13 mouse cellular contexts compared by ENCODE assay signal in the genomic region with DNA sequence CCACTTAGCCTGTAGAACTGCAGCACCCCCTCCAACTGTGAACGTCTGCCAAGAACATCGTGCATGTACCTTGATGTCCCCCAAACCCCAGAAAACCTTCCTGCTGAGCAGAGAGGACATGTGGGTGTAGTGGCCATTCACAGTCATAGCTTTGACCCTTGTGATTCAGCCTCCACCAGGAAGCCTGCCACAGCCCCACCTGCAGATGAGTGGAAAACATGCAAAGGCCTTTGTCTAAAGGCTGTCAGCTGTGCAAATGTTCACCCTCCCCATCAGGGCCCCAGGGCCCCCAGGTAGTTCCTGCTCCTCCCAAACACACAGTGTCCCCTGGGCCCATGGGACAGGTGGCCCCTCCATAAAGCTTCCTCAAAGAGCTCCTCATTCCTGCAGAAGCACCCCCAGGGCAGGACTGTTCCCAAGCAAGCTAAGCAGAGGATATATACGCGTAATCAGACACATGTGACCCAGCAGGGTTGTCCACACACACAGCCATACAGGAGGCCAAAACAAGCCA. TPM values are rescaled to one million over a fixed set of nuclear protein-coding genes. Genes with fewer than 3 reads are reported as not detected.
DNase-seq lines count a peak whose midpoint lies in the region; ATAC-seq and TF ChIP-seq lines count a peak whose summit lies in the region.
"Had no signal": no experiment of that assay in that cellular context is flagged by ENCODE, and none has a peak within 500 bp of the region (broad histone marks: within the 10 kb centered on the region; RNA-seq: fewer than 3 reads in every experiment).

No protein-coding gene starts in this region.

- no peak for ATAC-seq in forebrain, embryonic 12.5 days (ENCODE audit: low FRiP score)
- no peak for ATAC-seq in forebrain, postnatal 0 days
- ATAC-seq in midbrain, embryonic 12.5 days (ENCODE audit: low FRiP score, low read depth), result no peak
- ATAC-seq in midbrain, embryonic 14.5 days (ENCODE audit: low FRiP score, low TSS enrichment), result no peak
- peak; percentile 4; the same call in 1 of the 2 replicates for ATAC-seq in intestine, embryonic 14.5 days (replicated peaks; ENCODE audit: low FRiP score, low TSS enrichment, low read depth)
- ATAC-seq in stomach, embryonic 14.5 days (ENCODE audit: insufficient number of reproducible peaks, insufficient read depth, low FRiP score, low read depth), result no peak

- H3K27ac ChIP-seq in forebrain, embryonic 12.5 days, result peak overlapping the region; percentile 19; the same call in 1 of the 2 replicates
- H3K27ac ChIP-seq in forebrain, postnatal 0 days (ENCODE audit: low read depth, low read length), result no peak overlapping the region
- H3K27ac ChIP-seq in midbrain, embryonic 12.5 days (replicated peaks), result peak overlapping the region; percentile 35; the same call in 1 of the 2 replicates
- H3K27ac ChIP-seq in midbrain, embryonic 14.5 days (replicated peaks; ENCODE audit: low read depth, low read length), result no peak overlapping the region; the same call in 1 of the 2 replicates
- H3K27ac ChIP-seq in intestine, embryonic 14.5 days (ENCODE audit: low read depth), result peak overlapping the region; percentile 70
- H3K27ac ChIP-seq in stomach, embryonic 14.5 days (ENCODE audit: low read length), result peak overlapping the region; percentile 52; the same call in 1 of the 2 replicates

- H3K36me3 ChIP-seq in forebrain, embryonic 12.5 days (replicated peaks), result peaks cover 5% of the 10 kb centered on the region; the same call in 1 of the 2 replicates
- H3K36me3 ChIP-seq in forebrain, postnatal 0 days (ENCODE audit: insufficient read depth), result no peaks in the 10 kb centered on the region
- H3K36me3 ChIP-seq in midbrain, embryonic 12.5 days, result no peaks in the 10 kb centered on the region
- peaks cover under 1% of the 10 kb centered on the region; the same call in 1 of the 2 replicates for H3K36me3 ChIP-seq in midbrain, embryonic 14.5 days (ENCODE audit: control insufficient read depth, insufficient read depth, low read length)
- H3K36me3 ChIP-seq in intestine, embryonic 14.5 days (ENCODE audit: control insufficient read depth, insufficient read depth, low read length), result no peaks in the 10 kb centered on the region
- H3K36me3 ChIP-seq in stomach, embryonic 14.5 days (ENCODE audit: control insufficient read depth, insufficient read depth, low read length), result no peaks in the 10 kb centered on the region
- H3K36me3 ChIP-seq: G1E had no signal

- no peak for TF ChIP-seq CTCF in forebrain, postnatal 0 days (IDR thresholded peaks at IDR 0.05; ENCODE audit: low read depth)

- WGBS in forebrain, embryonic 12.5 days, result 75% methylated on average over 4 of the region's 4 CpGs
- WGBS in forebrain, postnatal 0 days, result 71% methylated on average over 4 of the region's 4 CpGs
- 76% methylated on average over 4 of the region's 4 CpGs for WGBS in midbrain, embryonic 12.5 days
- WGBS in midbrain, embryonic 14.5 days, result 65% methylated on average over 4 of the region's 4 CpGs
- WGBS in intestine, embryonic 14.5 days, result 83% methylated on average over 4 of the region's 4 CpGs
- 71% methylated on average over 4 of the region's 4 CpGs for WGBS in stomach, embryonic 14.5 days

- H3K4me2 ChIP-seq in forebrain, embryonic 12.5 days, result no peak overlapping the region
- no peak overlapping the region for H3K4me2 ChIP-seq in forebrain, postnatal 0 days (ENCODE audit: low read depth)
- no peak overlapping the region for H3K4me2 ChIP-seq in midbrain, embryonic 12.5 days (replicated peaks)
- H3K4me2 ChIP-seq in midbrain, embryonic 14.5 days (ENCODE audit: low read length), result no peak overlapping the region
- no peak overlapping the region for H3K4me2 ChIP-seq in intestine, embryonic 14.5 days (ENCODE audit: low read length)
- H3K4me2 ChIP-seq in stomach, embryonic 14.5 days (replicated peaks; ENCODE audit: low read depth, low read length), result no peak overlapping the region

- 0 out of 2 replicates have a peak overlapping the region, but pooled peaks have one; percentile 4 for H3K9ac ChIP-seq in forebrain, embryonic 12.5 days
- no peak overlapping the region for H3K9ac ChIP-seq in forebrain, postnatal 0 days
- no peak overlapping the region for H3K9ac ChIP-seq in midbrain, embryonic 12.5 days (replicated peaks)
- H3K9ac ChIP-seq in midbrain, embryonic 14.5 days (replicated peaks; ENCODE audit: low read length), result no peak overlapping the region; the same call in 1 of the 2 replicates
- H3K9ac ChIP-seq in intestine, embryonic 14.5 days (ENCODE audit: low read length), result no peak overlapping the region
- H3K9ac ChIP-seq in stomach, embryonic 14.5 days (replicated peaks; ENCODE audit: low read depth, low read length), result no peak overlapping the region
- H3K9ac ChIP-seq: liver, postnatal 0 days had no signal

- no peaks in the 10 kb centered on the region for H3K9me3 ChIP-seq in forebrain, embryonic 12.5 days
- H3K9me3 ChIP-seq in forebrain, postnatal 0 days (ENCODE audit: low read length), result no peaks in the 10 kb centered on the region
- no peaks in the 10 kb centered on the region for H3K9me3 ChIP-seq in midbrain, embryonic 12.5 days
- no peaks in the 10 kb centered on the region for H3K9me3 ChIP-seq in midbrain, embryonic 14.5 days (ENCODE audit: control insufficient read depth, low read length)
- H3K9me3 ChIP-seq in intestine, embryonic 14.5 days (ENCODE audit: control insufficient read depth, low read length), result no peaks in the 10 kb centered on the region
- H3K9me3 ChIP-seq in stomach, embryonic 14.5 days (ENCODE audit: control insufficient read depth, low read depth, low read length), result no peaks in the 10 kb centered on the region
- H3K9me3 ChIP-seq: G1E had no signal

- H3K27me3 ChIP-seq in forebrain, embryonic 12.5 days, result no peaks in the 10 kb centered on the region; the same call in 1 of the 2 replicates
- H3K27me3 ChIP-seq in forebrain, postnatal 0 days (ENCODE audit: insufficient read depth, low read length), result no peaks in the 10 kb centered on the region
- no peaks in the 10 kb centered on the region for H3K27me3 ChIP-seq in midbrain, embryonic 12.5 days
- H3K27me3 ChIP-seq in midbrain, embryonic 14.5 days (ENCODE audit: control insufficient read depth, insufficient read depth, low read length), result no peaks in the 10 kb centered on the region
- no peaks in the 10 kb centered on the region for H3K27me3 ChIP-seq in intestine, embryonic 14.5 days (replicated peaks; ENCODE audit: control insufficient read depth, insufficient read depth, low read length)
- H3K27me3 ChIP-seq in stomach, embryonic 14.5 days (ENCODE audit: control insufficient read depth, insufficient read depth, low read length), result no peaks in the 10 kb centered on the region

- H3K4me3 ChIP-seq in forebrain, embryonic 12.5 days (replicated peaks), result no peak overlapping the region
- no peak overlapping the region for H3K4me3 ChIP-seq in forebrain, postnatal 0 days (ENCODE audit: low read depth, low read length)
- no peak overlapping the region for H3K4me3 ChIP-seq in midbrain, embryonic 12.5 days
- no peak overlapping the region for H3K4me3 ChIP-seq in midbrain, embryonic 14.5 days (replicated peaks; ENCODE audit: low read depth, low read length)
- H3K4me3 ChIP-seq in intestine, embryonic 14.5 days (ENCODE audit: low read depth, low read length), result no peak overlapping the region
- no peak overlapping the region for H3K4me3 ChIP-seq in stomach, embryonic 14.5 days (ENCODE audit: low read depth, low read length)

- peaks cover 59% of the 10 kb centered on the region for H3K4me1 ChIP-seq in forebrain, embryonic 12.5 days
- H3K4me1 ChIP-seq in forebrain, postnatal 0 days (ENCODE audit: insufficient read depth), result peaks cover 39% of the 10 kb centered on the region
- H3K4me1 ChIP-seq in midbrain, embryonic 12.5 days, result peaks cover 64% of the 10 kb centered on the region
- peaks cover 68% of the 10 kb centered on the region for H3K4me1 ChIP-seq in midbrain, embryonic 14.5 days (ENCODE audit: control insufficient read depth, insufficient read depth, low read length)
- peaks cover 22% of the 10 kb centered on the region for H3K4me1 ChIP-seq in intestine, embryonic 14.5 days (replicated peaks; ENCODE audit: control insufficient read depth, insufficient read depth, low read length)
- peaks cover 30% of the 10 kb centered on the region for H3K4me1 ChIP-seq in stomach, embryonic 14.5 days (ENCODE audit: control insufficient read depth, insufficient read depth, low read length)

- no peak for DNase-seq in forebrain, postnatal 0 days
- DNase-seq in midbrain, embryonic 14.5 days, result no peak
- DNase-seq in intestine, embryonic 14.5 days (ENCODE audit: low spot score), result no peak
- no peak for DNase-seq in adipocyte (ENCODE audit: low spot score)
- DNase-seq in urinary bladder, adult 2 months (ENCODE audit: low spot score), result no peak
- DNase-seq: kidney, adult 18-20 months; layer of hippocampus, adult 9-11 months; liver, postnatal 0 days; thymus, postnatal 36 days had no signal

RNA-seq across cellular contexts. Expression of gene Wnk2, which starts 16.4 kb away (rescaled TPM):
- 11.4 and 13.7 TPM in 2 replicates for polyA plus RNA-seq in forebrain, embryonic 12.5 days (2016; fragmentation: Nextera tagmentation; extraction: Ambion mirVana)
- 35.2 and 46.6 TPM in 2 replicates for total RNA-seq in forebrain, postnatal 0 days (2014; rRNA removed)
- 10.7 and 15.2 TPM in 2 replicates for polyA plus RNA-seq in forebrain, postnatal 0 days (2015; fragmentation: Nextera tagmentation; extraction: Ambion mirVana)
- polyA plus RNA-seq in midbrain, embryonic 12.5 days (2016; fragmentation: Nextera tagmentation; extraction: Ambion mirVana), result 12.0 and 15.0 TPM in 2 replicates
- polyA plus RNA-seq in midbrain, embryonic 14.5 days (2014; fragmentation: Nextera tagmentation; extraction: Ambion mirVana), result 27.1 and 29.0 TPM in 2 replicates
- 4.5 and 5.1 TPM in 2 replicates for polyA plus RNA-seq in intestine, embryonic 14.5 days (2014; fragmentation: Nextera tagmentation; extraction: Ambion mirVana)
- polyA plus RNA-seq in stomach, embryonic 14.5 days (2014; fragmentation: Nextera tagmentation; extraction: Ambion mirVana), result 4.2 and 4.4 TPM in 2 replicates
- polyA plus RNA-seq in urinary bladder, adult 2 months (2012; rRNA removed), result 14.9 and 28.9 TPM in 2 replicates
- polyA plus RNA-seq: G1E had no signal

RNA-seq across cellular contexts. Expression of gene Ninj1, which starts 55.9 kb away (rescaled TPM):
- polyA plus RNA-seq in forebrain, embryonic 12.5 days (2016; fragmentation: Nextera tagmentation; extraction: Ambion mirVana), result 14.3 and 16.9 TPM in 2 replicates
- 16.5 and 28.6 TPM in 2 replicates for total RNA-seq in forebrain, postnatal 0 days (2014; rRNA removed)
- polyA plus RNA-seq in forebrain, postnatal 0 days (2015; fragmentation: Nextera tagmentation; extraction: Ambion mirVana), result 37.0 and 43.1 TPM in 2 replicates
- 15.9 and 16.7 TPM in 2 replicates for polyA plus RNA-seq in midbrain, embryonic 12.5 days (2016; fragmentation: Nextera tagmentation; extraction: Ambion mirVana)
- 15.3 and 22.0 TPM in 2 replicates for polyA plus RNA-seq in midbrain, embryonic 14.5 days (2014; fragmentation: Nextera tagmentation; extraction: Ambion mirVana)
- polyA plus RNA-seq in intestine, embryonic 14.5 days (2014; fragmentation: Nextera tagmentation; extraction: Ambion mirVana), result 63.0 and 64.1 TPM in 2 replicates
- 48.8 and 54.5 TPM in 2 replicates for polyA plus RNA-seq in stomach, embryonic 14.5 days (2014; fragmentation: Nextera tagmentation; extraction: Ambion mirVana)
- 115 and 126 TPM in 2 replicates for polyA plus RNA-seq in urinary bladder, adult 2 months (2012; rRNA removed)

Comparison
In these comparisons a context has a peak if more than half of its experiments do, and no peak if none do; other contexts are left out.
1. H3K27ac ChIP-seq: peak in forebrain, embryonic 12.5 days (single experiment), midbrain, embryonic 12.5 days (single experiment), intestine, embryonic 14.5 days (single experiment) and stomach, embryonic 14.5 days (single experiment); none in forebrain, postnatal 0 days (single experiment) and midbrain, embryonic 14.5 days (single experiment).